ENCODE assay signal across 14 mouse cellular contexts in the genomic region with DNA sequence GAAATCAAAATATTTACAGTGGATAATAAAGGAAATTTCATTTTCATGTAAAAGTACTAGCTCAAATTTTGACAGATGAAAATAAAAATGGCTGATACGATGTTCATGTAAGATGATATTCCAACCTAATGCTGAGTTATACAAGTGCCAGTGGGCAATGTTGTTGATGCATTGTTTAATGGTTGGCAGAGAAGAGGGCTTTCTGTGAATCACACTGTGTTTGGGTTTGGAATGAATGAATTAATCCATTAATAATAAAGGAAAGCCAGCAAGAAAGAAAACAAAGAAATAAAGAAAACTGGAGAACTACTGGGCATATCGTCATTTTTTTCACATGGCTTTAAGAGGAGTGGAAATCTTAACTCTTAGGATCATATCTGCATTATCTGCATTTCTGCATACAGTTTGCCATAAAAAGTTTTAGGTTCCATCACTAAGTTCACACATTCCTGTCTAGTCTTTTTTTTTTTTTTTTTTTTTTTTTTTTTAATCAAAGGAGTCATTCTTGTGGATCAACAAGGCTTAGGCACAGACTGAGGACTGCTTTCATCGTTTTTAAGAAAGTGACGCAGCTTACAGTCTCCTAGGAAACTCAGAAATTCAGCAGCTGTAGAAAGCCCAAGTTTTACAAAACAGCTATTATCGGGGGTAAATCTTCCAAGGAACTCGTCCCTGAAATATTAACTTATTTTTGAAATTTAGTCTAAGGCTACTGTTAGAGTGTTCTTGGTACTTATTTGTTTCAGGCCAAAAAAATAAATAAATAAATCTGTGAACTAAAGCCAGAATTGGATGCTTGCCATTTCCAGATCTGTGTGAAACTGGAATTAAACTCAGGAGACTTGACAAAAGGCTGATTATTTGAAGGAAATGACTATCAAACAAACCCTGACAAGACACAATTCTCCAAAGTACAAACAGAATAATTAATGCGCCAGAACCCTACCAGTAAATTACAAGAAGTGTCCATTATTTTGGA.
DNase-seq lines count a peak whose midpoint lies in the region; ATAC-seq and TF ChIP-seq lines count a peak whose summit lies in the region.
"Had no signal": no experiment of that assay in that cellular context is flagged by ENCODE, and none has a peak within 500 bp of the region (broad histone marks: within the 10 kb centered on the region; RNA-seq: fewer than 3 reads in every experiment).

No protein-coding gene starts in this region.

- H3K27ac ChIP-seq in forebrain, embryonic 11.5 days (ENCODE audit: low read depth, low read length): no peak overlapping the region; the same call in 1 of the 2 replicates
- H3K27ac ChIP-seq in forebrain, embryonic 10.5 days: no peak overlapping the region
- no peak overlapping the region for H3K27ac ChIP-seq in hindbrain, embryonic 13.5 days
- no peak overlapping the region; the same call in 1 of the 2 replicates for H3K27ac ChIP-seq in midbrain, embryonic 14.5 days (replicated peaks; ENCODE audit: low read depth, low read length)
- H3K27ac ChIP-seq: heart, adult 2 months; kidney, embryonic 15.5 days; limb, embryonic 15.5 days had no signal

- no peak for TF ChIP-seq CTCF in brain, embryonic 14.5 days (IDR thresholded peaks at IDR 0.05; ENCODE audit: borderline replicate concordance, extremely low read depth, insufficient read depth, insufficient read length)

- no peak overlapping the region for H3K4me2 ChIP-seq in forebrain, embryonic 11.5 days (ENCODE audit: low read depth, low read length, severe bottlenecking)
- no peak overlapping the region for H3K4me2 ChIP-seq in hindbrain, embryonic 13.5 days
- H3K4me2 ChIP-seq in midbrain, embryonic 14.5 days (ENCODE audit: low read length): no peak overlapping the region; the same call in 1 of the 2 replicates
- H3K4me2 ChIP-seq: kidney, embryonic 15.5 days; limb, embryonic 15.5 days had no signal

- intact Hi-C loops in gastrocnemius, postnatal 14 days (cut with DNase I; ENCODE audit: low total_unique reads): no loop called here

- H3K9me3 ChIP-seq in forebrain, embryonic 11.5 days (ENCODE audit: control insufficient read depth, low read length): no peaks in the 10 kb centered on the region
- no peaks in the 10 kb centered on the region for H3K9me3 ChIP-seq in forebrain, embryonic 10.5 days
- no peaks in the 10 kb centered on the region for H3K9me3 ChIP-seq in hindbrain, embryonic 13.5 days
- no peaks in the 10 kb centered on the region for H3K9me3 ChIP-seq in midbrain, embryonic 14.5 days (ENCODE audit: control insufficient read depth, low read length)
- H3K9me3 ChIP-seq: kidney, embryonic 15.5 days; limb, embryonic 15.5 days had no signal

- no peak overlapping the region for H3K9ac ChIP-seq in forebrain, embryonic 11.5 days (ENCODE audit: low read length)
- H3K9ac ChIP-seq in hindbrain, embryonic 13.5 days: no peak overlapping the region
- H3K9ac ChIP-seq in midbrain, embryonic 14.5 days (replicated peaks; ENCODE audit: low read length): no peak overlapping the region
- H3K9ac ChIP-seq: kidney, embryonic 15.5 days; limb, embryonic 15.5 days; liver, postnatal 0 days had no signal

- H3K4me3 ChIP-seq in forebrain, embryonic 11.5 days (ENCODE audit: low read depth, low read length): no peak overlapping the region
- H3K4me3 ChIP-seq in forebrain, embryonic 10.5 days: no peak overlapping the region
- H3K4me3 ChIP-seq in hindbrain, embryonic 13.5 days: no peak overlapping the region
- no peak overlapping the region for H3K4me3 ChIP-seq in midbrain, embryonic 14.5 days (replicated peaks; ENCODE audit: low read depth, low read length)
- H3K4me3 ChIP-seq: erythroblast, embryonic 14.5 days; heart, adult 2 months; kidney, embryonic 15.5 days; limb, embryonic 15.5 days; myocyte had no signal

- no peak for DNase-seq in forebrain, embryonic 11.5 days (ENCODE audit: low spot score)
- DNase-seq in forebrain, embryonic 10.5 days (ENCODE audit: extremely low spot score, low spot score): no peak
- peak; percentile 87 for DNase-seq in brain, embryonic 14.5 days (ENCODE audit: low read depth)
- DNase-seq in midbrain, embryonic 14.5 days: peak; percentile 75
- no peak for DNase-seq in gastrocnemius, postnatal 14 days
- DNase-seq in lung, postnatal 14 days: no peak
- DNase-seq in spleen, postnatal 4 days (ENCODE audit: low spot score in 2 of 2): no peak

- H3K4me1 ChIP-seq in forebrain, embryonic 11.5 days (replicated peaks; ENCODE audit: control insufficient read depth, insufficient read depth, low read length): no peaks in the 10 kb centered on the region
- H3K4me1 ChIP-seq in forebrain, embryonic 10.5 days: no peaks in the 10 kb centered on the region
- H3K4me1 ChIP-seq in hindbrain, embryonic 13.5 days (replicated peaks): no peaks in the 10 kb centered on the region
- H3K4me1 ChIP-seq in midbrain, embryonic 14.5 days (ENCODE audit: control insufficient read depth, insufficient read depth, low read length): 0 out of 2 replicates have a peak, but pooled peaks cover 3% of the 10 kb centered on the region
- H3K4me1 ChIP-seq: kidney, embryonic 15.5 days; limb, embryonic 15.5 days had no signal

- 45% methylated on average over 7 of the region's 7 CpGs for WGBS in forebrain, embryonic 11.5 days
- 70% methylated on average over 7 of the region's 7 CpGs for WGBS in forebrain, embryonic 10.5 days
- WGBS in hindbrain, embryonic 13.5 days: 50% methylated on average over 7 of the region's 7 CpGs
- WGBS in midbrain, embryonic 14.5 days: 14% methylated on average over 7 of the region's 7 CpGs

- TF ChIP-seq POLR2A in brain, embryonic 14.5 days (IDR thresholded peaks at IDR 0.05; ENCODE audit: borderline replicate concordance, extremely low read depth, insufficient read depth, insufficient read length, poor library complexity, severe bottlenecking): no peak

- no peaks in the 10 kb centered on the region for H3K36me3 ChIP-seq in forebrain, embryonic 11.5 days (ENCODE audit: control insufficient read depth, insufficient read depth, low read length)
- no peaks in the 10 kb centered on the region for H3K36me3 ChIP-seq in forebrain, embryonic 10.5 days (replicated peaks)
- H3K36me3 ChIP-seq in hindbrain, embryonic 13.5 days: no peaks in the 10 kb centered on the region
- no peaks in the 10 kb centered on the region for H3K36me3 ChIP-seq in midbrain, embryonic 14.5 days (ENCODE audit: control insufficient read depth, insufficient read depth, low read length)
- H3K36me3 ChIP-seq: kidney, embryonic 15.5 days; limb, embryonic 15.5 days had no signal

- no peaks in the 10 kb centered on the region for H3K27me3 ChIP-seq in forebrain, embryonic 11.5 days (ENCODE audit: control insufficient read depth, insufficient read depth, low read length)
- H3K27me3 ChIP-seq in forebrain, embryonic 10.5 days (ENCODE audit: poor library complexity, severe bottlenecking): no peaks in the 10 kb centered on the region
- no peaks in the 10 kb centered on the region for H3K27me3 ChIP-seq in hindbrain, embryonic 13.5 days
- no peaks in the 10 kb centered on the region for H3K27me3 ChIP-seq in midbrain, embryonic 14.5 days (ENCODE audit: control insufficient read depth, insufficient read depth, low read length)
- H3K27me3 ChIP-seq: kidney, embryonic 15.5 days; limb, embryonic 15.5 days had no signal

- ATAC-seq in forebrain, embryonic 11.5 days (replicated peaks; ENCODE audit: low FRiP score): peak; percentile 83
- peak; percentile 84 for ATAC-seq in hindbrain, embryonic 13.5 days (ENCODE audit: low FRiP score)
- ATAC-seq in midbrain, embryonic 14.5 days (ENCODE audit: low FRiP score, low TSS enrichment): peak; percentile 80
- ATAC-seq: liver, postnatal 0 days had no signal

Comparison
In these comparisons a context has a peak if more than half of its experiments do, and no peak if none do; other contexts are left out.
1. DNase-seq: peak in brain, embryonic 14.5 days (single experiment) and midbrain, embryonic 14.5 days (single experiment); none in forebrain, embryonic 11.5 days (single experiment), forebrain, embryonic 10.5 days (single experiment), gastrocnemius, postnatal 14 days (single experiment), lung, postnatal 14 days (single experiment) and spleen, postnatal 4 days (0 of 2).
2. Peak in every context shown above with its lines, with median percentiles within 50 percentile points of each other: ATAC-seq.